Mouse (Mus musculus) MEL (cell line): ENCODE measurements around the gene Muc13.

ENCODE experiments used
- CTCF ChIP-seq, 3 experiments: IDR thresholded peaks in 2 of 3; conservative IDR thresholded peaks in 1 of 3; 2 replicates each; pipeline ENCODE4 v1.5.1; 2011 to 2012; ENCODE audit warnings: low read length in 3 of 3, low read depth in 2 of 3, mild to moderate bottlenecking in 2 of 3, improper control_type of control experiment in 1 of 3, inconsistent platforms in 1 of 3, mixed read lengths in 1 of 3, moderate library complexity in 1 of 3; ENCODE audit not compliant: control insufficient read depth in 1 of 3, insufficient read depth in 1 of 3, poor library complexity in 1 of 3, severe bottlenecking in 1 of 3
- EP300 ChIP-seq, 2 experiments: IDR thresholded peaks; 2 replicates each; pipeline ENCODE4 v1.6.1; 2011; ENCODE audit warnings: improper control_type of control experiment in 2 of 2, low read length in 2 of 2, low read depth in 1 of 2, mild to moderate bottlenecking in 1 of 2
- ETS1 ChIP-seq: IDR thresholded peaks from 2 replicates; pipeline ENCODE4 v1.6.1; 2012; ENCODE audit warnings: low read depth, mild to moderate bottlenecking, inconsistent platforms, low read length, improper control_type of control experiment, moderate library complexity
- HCFC1 ChIP-seq: IDR thresholded peaks from 2 replicates; pipeline ENCODE4 v1.6.1; 2012; ENCODE audit warnings: low read depth, mild to moderate bottlenecking, inconsistent platforms, low read length, improper control_type of control experiment, moderate library complexity
- MAFK ChIP-seq: IDR thresholded peaks from 2 replicates; pipeline ENCODE4 v1.6.1; 2011; ENCODE audit warnings: low read depth, mild to moderate bottlenecking, low read length, improper control_type of control experiment, borderline replicate concordance
- MAX ChIP-seq: IDR thresholded peaks from 2 replicates; pipeline ENCODE4 v1.6.1; 2011; ENCODE audit warnings: low read length, improper control_type of control experiment
- POLR2A ChIP-seq, 2 experiments: IDR thresholded peaks; 2 replicates each; pipeline ENCODE4 v1.6.1; 2011 to 2012; ENCODE audit warnings: low read length in 2 of 2, mild to moderate bottlenecking in 2 of 2, control low read depth in 1 of 2, improper control_type of control experiment in 1 of 2, low read depth in 1 of 2, moderate library complexity in 1 of 2; ENCODE audit not compliant: control insufficient read depth in 1 of 2, insufficient read depth in 1 of 2, poor library complexity in 1 of 2
- TBP ChIP-seq: IDR thresholded peaks from 2 replicates; pipeline ENCODE4 v1.8.0; 2011; ENCODE audit warnings: low read depth, low read length, improper control_type of control experiment
- TCF12 ChIP-seq: IDR thresholded peaks from 2 replicates; pipeline ENCODE4 v1.6.1; 2014; ENCODE audit warnings: low read depth, mild to moderate bottlenecking, inconsistent platforms, low read length, improper control_type of control experiment, moderate library complexity
- UBTF ChIP-seq: IDR thresholded peaks from 2 replicates; pipeline ENCODE4 v1.6.1; 2012; ENCODE audit warnings: low read depth, mild to moderate bottlenecking, inconsistent platforms, low read length, improper control_type of control experiment, moderate library complexity, borderline replicate concordance; ENCODE audit not compliant: insufficient read depth
- USF1 ChIP-seq: IDR thresholded peaks from 2 replicates; pipeline ENCODE4 v1.6.1; 2014; ENCODE audit warnings: low read depth, mild to moderate bottlenecking, inconsistent platforms, low read length, improper control_type of control experiment, moderate library complexity
- USF2 ChIP-seq, 2 experiments: IDR thresholded peaks; 2 replicates each; pipeline ENCODE4 v1.6.1; 2011 to 2012; ENCODE audit warnings: improper control_type of control experiment in 2 of 2, low read length in 2 of 2, borderline replicate concordance in 1 of 2, inconsistent platforms in 1 of 2, low read depth in 1 of 2, mild to moderate bottlenecking in 1 of 2; ENCODE audit not compliant: insufficient read depth in 1 of 2
- ZKSCAN1 ChIP-seq: IDR thresholded peaks from 2 replicates; pipeline ENCODE4 v1.6.1; 2012; ENCODE audit warnings: low read depth, mild to moderate bottlenecking, inconsistent platforms, low read length, improper control_type of control experiment, moderate library complexity
- ZMIZ1 ChIP-seq: IDR thresholded peaks from 2 replicates; pipeline ENCODE4 v1.6.1; 2012; ENCODE audit warnings: low read depth, mild to moderate bottlenecking, inconsistent platforms, low read length, improper control_type of control experiment, moderate library complexity

GRCm38 (mm10) chr16:33776766-33777529, 16.9 kb upstream of the Muc13 start:
- TF ChIP-seq CTCF (IDR thresholded peaks at IDR 0.05 in 2 of 3, conservative IDR thresholded peaks at IDR 0.05 in 1 of 3; ENCODE audit: control insufficient read depth in 1 of 3, insufficient read depth in 1 of 3, low read depth in 2 of 3, low read length in 3 of 3, poor library complexity in 1 of 3, severe bottlenecking in 1 of 3) (no peak), ETS1 (peak; percentile 5; the same call in 1 of the 2 replicates), MAX (no peak), ZKSCAN1 (no peak), TCF12 (no peak), POLR2A (IDR thresholded peaks at IDR 0.05; ENCODE audit: control insufficient read depth in 1 of 2, insufficient read depth in 1 of 2, low read depth in 1 of 2, low read length in 2 of 2, poor library complexity in 1 of 2) (peak in 1 of 2 experiments; percentile 41; a peak in 1 of 4 replicates), USF2 (IDR thresholded peaks at IDR 0.05; ENCODE audit: borderline replicate concordance in 1 of 2, insufficient read depth in 1 of 2, low read depth in 1 of 2, low read length in 2 of 2) (no peak), USF1 (no peak), ZMIZ1 (no peak; the same call in 1 of the 2 replicates), UBTF (0 out of 2 replicates have a peak, but pooled peaks have one; percentile 71), TBP (peak; percentile 78), EP300 (IDR thresholded peaks at IDR 0.05; ENCODE audit: low read depth in 1 of 2, low read length in 2 of 2) (peak in 1 of 2 experiments; percentile 44; a peak in 1 of 4 replicates), HCFC1 (0 out of 2 replicates have a peak, but pooled peaks have one; percentile 23), MAFK (no peak)
